Mouse (Mus musculus): ENCODE data around the gene Siae.
A peak's percentile ranks its signal among the peaks of the same experiment; 100 is the strongest.

Siae gene

DNA sequence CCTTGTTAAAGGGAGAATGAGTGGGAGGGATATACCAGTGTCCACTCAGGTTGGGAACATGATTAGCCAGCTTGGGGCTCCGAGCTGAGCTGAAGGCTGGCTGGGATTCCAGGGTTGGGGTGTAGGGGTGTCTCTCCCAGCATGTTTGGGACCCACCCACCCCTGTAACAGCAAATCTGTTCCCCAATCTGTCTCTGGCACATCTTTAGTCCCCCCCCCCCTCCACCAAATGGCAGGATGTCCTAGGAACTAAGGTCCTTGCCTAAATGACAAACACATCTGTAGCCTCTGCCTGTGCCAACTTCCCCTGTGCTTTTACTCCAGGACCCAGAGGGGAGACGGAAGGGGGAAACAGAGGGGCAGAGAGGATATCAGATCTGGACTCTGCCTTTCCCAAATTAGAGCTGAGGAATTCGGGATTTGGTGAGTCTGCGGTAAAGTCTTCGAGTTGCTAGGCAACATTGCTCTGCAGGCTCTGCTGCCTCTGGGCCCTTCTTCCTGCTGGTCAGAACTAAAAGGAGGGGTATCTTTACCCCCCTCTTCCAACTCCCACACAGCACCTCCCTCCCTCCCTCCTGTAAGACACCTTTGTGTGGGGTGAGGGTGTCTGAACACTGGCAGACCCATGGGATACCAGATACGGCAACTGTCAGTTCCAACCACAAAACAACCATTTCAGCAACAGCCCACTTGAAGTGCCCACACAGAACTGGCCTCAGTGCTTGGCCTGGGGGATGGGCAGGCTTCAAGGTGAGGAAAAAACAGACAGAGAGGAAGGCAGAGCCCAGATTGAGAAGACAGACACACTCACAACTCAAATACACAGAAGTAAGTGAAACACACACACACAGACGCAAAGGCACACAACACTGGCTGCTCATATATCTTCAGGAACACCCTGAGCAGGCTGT is at the start of gene Siae:
Gene Siae, plus strand, starts transcription at position 861 of the 911 bp plus-strand sequence.
- peak in 1 of 2 experiments; percentile 20 for DNase-seq (ENCODE audit: inconsistent age in 2 of 2, low spot score in 1 of 2)

- no peak for DNase-seq (ENCODE audit: inconsistent age in 2 of 2, low spot score in 1 of 2)
Observed at GRCm38 (mm10) chr9:37506023-37506422, 49.5 kb upstream of the Siae start.

DNA sequence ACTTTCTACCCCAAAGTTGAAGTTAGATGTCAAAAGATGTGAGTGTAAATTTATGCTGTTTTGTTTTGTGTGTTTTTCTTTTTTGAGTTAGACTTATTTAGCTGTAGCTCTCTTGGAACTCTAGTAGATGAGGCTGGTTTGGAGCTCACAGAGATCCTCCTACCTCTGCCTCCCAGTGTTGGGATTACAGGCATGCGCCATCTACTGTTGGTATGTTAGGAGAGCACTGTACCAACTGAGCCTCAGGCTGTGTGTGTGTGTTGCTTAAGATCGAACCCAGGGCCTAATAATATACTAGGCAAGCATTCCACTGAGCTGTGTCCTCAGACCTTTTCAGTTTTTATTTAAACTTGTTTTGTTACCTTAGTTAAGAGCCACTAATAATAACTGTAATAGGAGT is 43.4 kb upstream of the Siae start:
- DNase-seq (ENCODE audit: inconsistent age in 2 of 2, low spot score in 1 of 2): peak in 1 of 2 experiments; percentile 49

DNA sequence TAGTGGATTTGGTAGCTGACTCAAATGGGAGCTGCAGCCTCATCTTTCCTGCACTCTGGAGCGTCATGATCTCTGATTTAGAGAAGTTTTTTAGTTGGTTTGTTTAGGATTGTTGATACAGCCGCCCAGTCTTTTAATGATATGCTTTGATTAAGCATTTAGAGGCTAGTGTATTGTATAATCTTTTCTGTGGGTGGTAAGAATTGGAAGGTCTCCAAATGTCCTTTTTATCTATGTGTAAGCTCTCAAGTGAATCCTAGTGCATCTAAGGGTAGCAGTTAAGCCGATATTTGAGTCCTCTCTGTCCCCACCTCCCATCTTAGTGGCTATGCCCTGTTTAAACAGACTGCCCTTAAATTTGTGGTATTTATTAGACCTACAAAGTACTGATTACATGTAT is 41.0 kb upstream of the Siae start:
- peak in 1 of 2 experiments; percentile 21 for DNase-seq (ENCODE audit: inconsistent age in 2 of 2, low spot score in 1 of 2)

DNA sequence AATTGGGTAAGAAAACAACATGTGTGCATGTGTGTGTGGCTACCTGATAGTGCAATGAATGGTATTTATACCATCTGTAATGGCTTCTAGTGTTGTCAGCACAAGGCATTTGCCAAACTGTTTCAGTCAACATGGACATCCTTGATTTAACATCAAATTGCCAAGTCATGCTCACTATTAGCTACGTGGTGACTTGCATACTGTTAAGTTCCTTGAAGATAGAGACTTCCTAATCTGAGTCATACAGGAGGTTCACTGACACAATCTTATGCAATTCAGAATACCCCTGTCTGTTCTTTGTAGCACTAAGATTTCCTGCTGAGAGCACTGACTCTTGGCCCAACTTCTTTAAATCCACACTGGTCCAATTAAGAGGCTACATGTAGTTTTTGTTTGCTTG is 38.0 kb upstream of the Siae start:
- peak in 1 of 2 experiments; percentile 31 for DNase-seq (ENCODE audit: inconsistent age in 2 of 2, low spot score in 1 of 2)

- no peak for DNase-seq (ENCODE audit: inconsistent age in 2 of 2, low spot score in 1 of 2)
Observed at GRCm38 (mm10) chr9:37518991-37519390, 36.5 kb upstream of the Siae start.

DNA sequence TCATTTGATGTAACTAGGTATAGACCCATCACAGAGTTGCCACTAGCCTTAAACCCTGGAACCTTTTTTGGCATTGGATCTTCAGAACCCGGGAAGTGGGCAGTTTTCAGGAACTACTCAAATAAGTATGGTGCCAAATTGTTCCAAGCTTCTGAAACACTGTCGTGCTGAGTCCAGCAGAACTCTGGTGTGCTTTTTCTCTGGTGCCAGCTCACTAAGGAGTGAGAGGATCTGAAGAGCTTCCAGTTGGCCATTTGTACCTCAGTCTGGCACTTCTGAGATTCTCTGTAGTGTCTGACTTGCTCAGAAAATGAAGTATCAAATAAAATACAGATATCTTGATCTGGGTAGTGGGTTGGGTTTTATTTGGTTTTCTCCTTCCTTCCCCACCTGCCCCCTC is 35.5 kb upstream of the Siae start:
- peak in 1 of 2 experiments; percentile 15 for DNase-seq (ENCODE audit: inconsistent age in 2 of 2, low spot score in 1 of 2)

DNA sequence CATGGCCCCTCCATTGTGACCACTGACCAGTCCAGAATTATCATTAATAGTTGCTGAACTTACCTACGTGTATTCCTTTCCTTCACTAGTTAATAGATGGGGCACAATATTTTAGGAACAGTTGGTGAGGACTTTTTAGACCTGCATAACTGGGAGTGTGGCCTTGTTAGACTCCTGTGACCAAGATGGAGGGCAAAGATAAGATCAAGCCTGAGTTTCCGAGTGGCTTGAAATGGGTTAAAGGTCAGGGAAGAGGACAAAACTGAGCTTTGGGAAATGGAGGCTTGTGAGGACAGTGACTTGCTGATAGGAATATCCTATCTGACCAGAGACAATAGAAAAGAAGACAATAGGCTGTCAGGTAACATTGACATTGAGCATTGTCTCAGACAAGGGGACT is 30.0 kb upstream of the Siae start:
- DNase-seq (ENCODE audit: inconsistent age in 2 of 2, low spot score in 1 of 2): no peak

DNA sequence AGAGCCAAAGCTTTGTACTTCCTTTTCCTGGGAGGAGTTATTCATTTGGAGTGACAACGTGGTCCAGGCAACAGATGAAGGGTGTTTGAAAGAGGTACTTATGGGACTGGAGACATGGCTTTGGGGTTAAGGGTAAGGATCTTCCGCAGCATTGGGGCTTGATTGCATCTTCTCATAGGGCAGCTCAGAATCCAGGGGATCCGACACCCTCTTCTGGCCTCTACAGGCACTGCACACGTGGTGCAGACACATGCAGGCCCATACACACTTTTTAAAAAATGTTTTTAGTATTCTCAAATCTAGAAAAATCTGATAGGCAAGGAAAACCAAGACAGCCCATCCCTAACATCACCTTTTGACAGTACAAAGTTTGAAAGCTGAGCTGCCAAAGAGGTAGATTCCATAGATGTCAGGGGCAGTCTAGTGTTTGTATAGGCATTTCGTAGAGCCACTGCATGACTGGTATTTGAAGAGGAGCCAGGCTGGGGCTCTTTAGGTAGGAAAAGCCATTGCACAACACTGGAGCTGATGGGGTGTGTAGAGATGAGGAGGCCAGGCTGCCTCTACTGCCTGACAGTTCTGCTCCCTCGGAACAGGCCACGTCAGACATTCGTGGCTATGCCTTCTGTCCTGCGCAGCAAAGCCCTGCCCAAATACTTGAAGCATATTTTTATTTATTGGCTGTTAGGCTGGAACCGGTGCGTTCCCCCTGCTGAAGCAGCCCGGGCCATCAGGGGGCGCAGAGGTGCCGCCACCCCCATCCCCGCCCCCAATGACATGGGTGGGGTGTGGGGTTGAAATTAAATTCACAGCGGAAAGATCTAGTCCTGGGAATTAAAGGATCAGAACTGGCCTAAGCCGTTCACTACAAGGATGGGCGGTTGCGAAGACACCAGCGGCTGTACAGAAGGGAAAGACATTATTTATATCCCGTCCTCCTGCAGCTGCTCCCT is 28.8 kb upstream of the Siae start:
- peak in 1 of 2 experiments; percentile 70 for DNase-seq (ENCODE audit: inconsistent age in 2 of 2, low spot score in 1 of 2)

DNA sequence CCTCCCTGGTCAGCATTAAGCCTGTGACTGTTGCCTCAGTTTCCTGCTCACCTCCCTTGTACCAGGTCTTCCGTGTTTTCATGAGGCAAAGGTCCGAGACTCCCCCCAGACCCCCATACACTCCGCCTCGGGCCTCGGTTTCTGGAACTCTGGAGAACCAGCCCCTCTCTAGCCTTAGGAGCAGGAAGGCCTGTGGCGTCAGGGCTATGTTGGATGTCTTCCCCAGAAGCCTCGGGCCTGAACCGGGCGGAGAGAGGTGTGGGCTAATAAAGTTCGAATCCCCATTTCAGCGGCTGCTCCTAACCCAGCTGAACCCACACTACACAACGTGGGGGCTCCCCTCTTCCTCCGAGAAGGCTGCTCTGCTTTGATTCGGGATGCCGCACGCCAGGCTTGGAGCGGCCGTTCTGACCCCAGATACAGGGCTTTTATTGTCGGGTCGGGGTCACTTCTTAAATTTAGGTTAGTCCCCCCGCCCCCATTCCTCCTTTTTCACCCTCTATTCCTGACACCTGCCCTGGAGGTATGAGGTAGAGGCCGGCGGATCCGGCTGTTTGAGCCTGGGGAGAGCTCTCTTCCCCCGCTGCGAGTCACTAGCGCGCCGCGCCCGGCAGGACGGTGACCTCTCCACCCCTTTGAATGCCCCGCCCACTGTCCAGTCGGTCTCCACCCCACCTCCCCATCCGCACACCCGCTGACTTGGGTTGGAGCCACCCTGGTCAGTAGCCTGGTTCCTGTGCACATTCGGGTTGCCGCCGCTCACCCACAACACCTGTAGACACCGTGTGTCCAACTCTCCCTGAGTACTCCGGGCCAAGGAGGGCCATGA is 27.9 kb upstream of the Siae start, which contains the start of gene Esam:
Gene Esam, plus strand, starts transcription at position 683 of the 829 bp plus-strand sequence.
- DNase-seq (ENCODE audit: inconsistent age in 2 of 2, low spot score in 1 of 2): peak; percentile 83 to 89

- peak; percentile 44 to 65 for DNase-seq (ENCODE audit: inconsistent age in 2 of 2, low spot score in 1 of 2)
Observed at GRCm38 (mm10) chr9:37528225-37528970, 27.1 kb upstream of the Siae start.

GRCm38 (mm10) chr9:37530031-37530887 is 25.2 kb upstream of the Siae start:
- peak; percentile 83 to 91 for DNase-seq (ENCODE audit: inconsistent age in 2 of 2, low spot score in 1 of 2)

GRCm38 (mm10) chr9:37530888-37531705 is 24.4 kb upstream of the Siae start:
- peak; percentile 71 to 86 for DNase-seq (ENCODE audit: inconsistent age in 2 of 2, low spot score in 1 of 2)

DNA sequence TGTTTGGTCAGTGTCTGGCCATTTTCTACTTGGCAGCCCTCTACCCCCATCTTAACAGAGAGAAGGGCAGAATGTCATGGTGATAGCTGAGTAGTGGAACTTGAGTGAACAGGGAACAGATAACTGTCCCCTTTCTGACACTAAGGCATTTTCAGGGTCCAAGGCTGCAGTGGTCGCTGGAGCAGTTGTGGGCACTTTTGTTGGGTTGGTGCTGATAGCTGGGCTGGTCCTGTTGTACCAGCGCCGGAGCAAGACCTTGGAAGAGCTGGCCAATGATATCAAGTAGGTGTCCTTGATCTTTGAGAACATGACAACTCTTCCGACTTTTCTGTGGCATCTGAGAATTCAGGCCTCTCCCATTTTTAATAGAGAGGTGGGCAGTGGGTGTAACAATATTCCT is 18.6 kb upstream of the Siae start:
- DNase-seq (ENCODE audit: inconsistent age in 2 of 2, low spot score in 1 of 2): peak; percentile 72 to 83

GRCm38 (mm10) chr9:37537658-37538250 is 17.7 kb upstream of the Siae start:
- DNase-seq (ENCODE audit: inconsistent age in 2 of 2, low spot score in 1 of 2): peak in 1 of 2 experiments; percentile 43

DNA sequence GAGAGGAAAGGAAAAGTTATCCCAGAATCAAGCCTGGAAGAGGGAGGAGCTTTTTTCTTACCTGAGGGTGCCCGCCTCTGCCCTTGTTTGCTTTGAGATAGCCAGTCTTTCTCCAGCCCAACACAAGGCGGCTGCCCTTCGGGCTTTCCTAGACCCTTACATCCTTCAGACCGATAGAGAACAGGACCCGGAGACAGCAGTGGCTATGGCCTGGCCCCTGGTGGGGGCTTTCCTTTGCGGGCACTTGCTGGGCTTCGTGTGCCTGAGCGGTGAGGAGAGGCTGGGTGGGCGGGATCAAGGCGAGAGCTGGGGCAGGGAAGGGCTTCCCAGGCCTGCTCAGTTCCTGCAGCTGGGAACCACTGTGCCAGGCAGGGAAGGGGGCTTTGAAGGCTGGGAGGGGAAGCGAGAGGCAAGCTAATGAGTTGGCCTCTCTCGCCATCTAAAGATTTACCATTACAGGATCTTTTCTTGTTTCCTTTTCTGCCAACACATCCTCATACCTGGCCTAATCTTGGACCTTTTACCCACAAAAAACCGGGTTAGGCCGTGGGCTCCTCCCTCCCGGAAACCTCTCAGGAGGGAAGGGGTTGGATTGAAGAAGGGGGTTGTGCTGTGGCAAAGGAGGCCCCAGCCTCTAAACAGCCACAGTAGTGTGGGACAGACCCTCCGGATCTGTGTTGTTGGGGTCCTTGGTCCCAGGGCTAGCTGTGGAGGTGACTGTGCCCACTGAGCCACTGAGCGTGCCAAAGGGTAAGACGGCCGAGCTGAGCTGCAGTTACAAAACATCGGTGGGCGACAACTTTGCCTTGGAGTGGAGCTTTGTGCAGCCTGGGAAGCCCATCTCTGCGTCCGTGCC is 16.1 kb upstream of the Siae start, which contains the start of gene Vsig2:
Gene Vsig2, plus strand, starts transcription at position 86 of the 856 bp plus-strand sequence.
- DNase-seq (ENCODE audit: inconsistent age in 2 of 2, low spot score in 1 of 2): no peak

- no peak for DNase-seq (ENCODE audit: inconsistent age in 2 of 2, low spot score in 1 of 2)
Observed at GRCm38 (mm10) chr9:37540226-37540625, 15.3 kb upstream of the Siae start.

Measured in adrenal gland, adult (tissue).